Mouse (Mus musculus) lung, postnatal 0 days (tissue): ENCODE data around the gene Acss3.

Experiments used
- CTCF ChIP-seq: IDR thresholded peaks from 2 replicates; pipeline ENCODE4 v1.5.1; 2016; ENCODE audit warnings: antibody characterized with exemption, mild to moderate bottlenecking
- EP300 ChIP-seq: IDR thresholded peaks from 2 replicates; pipeline ENCODE4 v1.6.1; 2016; ENCODE audit warnings: antibody characterized with exemption, mild to moderate bottlenecking, control low read depth

- no peak for TF ChIP-seq CTCF
- no peak for TF ChIP-seq EP300
These were observed 7.4 kb downstream of the Acss3 start for GRCm38 (mm10) chr10:107115930-107116642.
